27 mouse cellular contexts compared by ENCODE assay signal in genomic region chr9:14646641-14647040, GRCm38 (mm10). TPM values are rescaled to one million over a fixed set of nuclear protein-coding genes. Genes with fewer than 3 reads are reported as not detected.
"Had no signal": no experiment of that assay in that cellular context is flagged by ENCODE, and none has a peak within 500 bp of the region (broad histone marks: within the 10 kb centered on the region; RNA-seq: fewer than 3 reads in every experiment).

No protein-coding gene starts in this region.

- H3K4me2 ChIP-seq: heart, embryonic 11.5 days; heart, embryonic 13.5 days; heart, embryonic 15.5 days; hindbrain, embryonic 13.5 days; hindbrain, embryonic 15.5 days; kidney, embryonic 15.5 days; limb, embryonic 13.5 days; limb, embryonic 15.5 days; liver, embryonic 12.5 days had no signal

- H3K27me3 ChIP-seq: heart, embryonic 13.5 days; heart, embryonic 15.5 days; hindbrain, embryonic 13.5 days; hindbrain, embryonic 15.5 days; kidney, embryonic 15.5 days; limb, embryonic 13.5 days; limb, embryonic 15.5 days had no signal

- H3K27ac ChIP-seq: heart, adult 2 months; heart, embryonic 13.5 days; heart, embryonic 15.5 days; hindbrain, embryonic 13.5 days; hindbrain, embryonic 15.5 days; hindbrain, postnatal 0 days; kidney, embryonic 15.5 days; kidney, postnatal 0 days; limb, embryonic 13.5 days; limb, embryonic 15.5 days; liver, embryonic 12.5 days had no signal

- DNase-seq: gastrocnemius, postnatal 14 days; gastrocnemius, postnatal 36 days; heart, adult 11 months; heart, adult 2 months; heart, postnatal 14 days; heart, postnatal 36 days; kidney, adult 11 months; kidney, adult 2 months; kidney, adult 9 months; kidney, postnatal 14 days; kidney, postnatal 36 days; layer of hippocampus, adult 9-11 months; layer of hippocampus, postnatal 36 days; left cerebral cortex, postnatal 4 days had no signal

- H3K4me1 ChIP-seq: liver, embryonic 12.5 days had no signal

- ATAC-seq: hindbrain, postnatal 0 days; intestine, embryonic 16.5 days; liver, embryonic 12.5 days had no signal

- H3K36me3 ChIP-seq: heart, embryonic 13.5 days; heart, embryonic 15.5 days; hindbrain, embryonic 13.5 days; hindbrain, embryonic 15.5 days; kidney, embryonic 15.5 days; limb, embryonic 13.5 days; limb, embryonic 15.5 days; liver, embryonic 12.5 days had no signal

- H3K9ac ChIP-seq: heart, embryonic 13.5 days; heart, embryonic 15.5 days; hindbrain, embryonic 13.5 days; hindbrain, embryonic 15.5 days; kidney, embryonic 15.5 days; limb, embryonic 13.5 days; limb, embryonic 15.5 days; liver, embryonic 12.5 days had no signal

- H3K4me3 ChIP-seq: heart, adult 2 months; heart, embryonic 13.5 days; heart, embryonic 15.5 days; hindbrain, embryonic 13.5 days; hindbrain, embryonic 15.5 days; kidney, embryonic 15.5 days; limb, embryonic 13.5 days; limb, embryonic 15.5 days; liver, embryonic 12.5 days had no signal

- H3K9me3 ChIP-seq: heart, embryonic 15.5 days; hindbrain, embryonic 13.5 days; hindbrain, embryonic 15.5 days; kidney, embryonic 15.5 days; limb, embryonic 13.5 days; limb, embryonic 15.5 days; liver, embryonic 12.5 days had no signal

RNA-seq across cellular contexts. Expression of gene Amotl1, which starts 1.8 kb away (rescaled TPM):
- total RNA-seq: hematopoietic stem cell, adult 5-6 weeks had no signal
